Mouse (Mus musculus): ENCODE measurements around the gene Lpcat2b. TPM values are rescaled to one million over a fixed set of nuclear protein-coding genes. Genes with fewer than 3 reads are reported as not detected.
"Not testable (repeated sequence)": the region's sequence is repeated elsewhere in the genome, so short reads cannot be mapped to it uniquely, and the experiment has no call there.

Lpcat2b gene
- total RNA-seq (2021) = not detected
- long read RNA-seq, experiment 1 = 0 reads
- long read RNA-seq, experiment 2 = 0 reads

- DNase-seq = no peak
These were observed at the start of gene Lpcat2b for GRCm38 (mm10) chr5:107431249-107431648. Lpcat2b (plus strand) TSS chr5:107431549.

DNA sequence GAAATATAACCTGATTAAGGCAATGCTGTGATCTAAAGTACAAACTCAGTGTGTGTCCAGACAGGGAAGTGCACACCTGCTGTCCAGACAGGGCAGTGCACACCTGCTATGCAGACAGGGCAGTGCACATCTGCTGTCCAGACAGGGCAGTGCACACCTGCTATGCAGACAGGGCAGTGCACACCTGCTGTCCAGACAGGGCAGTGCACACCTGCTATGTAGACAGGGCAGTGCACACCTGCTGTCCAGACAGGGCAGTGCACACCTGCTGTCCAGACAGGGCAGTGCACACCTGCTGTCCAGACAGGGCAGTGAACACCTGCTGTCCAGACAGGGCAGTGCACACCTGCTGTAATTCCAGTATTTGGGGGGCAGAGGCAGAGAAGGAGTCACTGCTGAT, 44.9 kb upstream of the Lpcat2b start:
- not testable (repeated sequence) for DNase-seq

DNA sequence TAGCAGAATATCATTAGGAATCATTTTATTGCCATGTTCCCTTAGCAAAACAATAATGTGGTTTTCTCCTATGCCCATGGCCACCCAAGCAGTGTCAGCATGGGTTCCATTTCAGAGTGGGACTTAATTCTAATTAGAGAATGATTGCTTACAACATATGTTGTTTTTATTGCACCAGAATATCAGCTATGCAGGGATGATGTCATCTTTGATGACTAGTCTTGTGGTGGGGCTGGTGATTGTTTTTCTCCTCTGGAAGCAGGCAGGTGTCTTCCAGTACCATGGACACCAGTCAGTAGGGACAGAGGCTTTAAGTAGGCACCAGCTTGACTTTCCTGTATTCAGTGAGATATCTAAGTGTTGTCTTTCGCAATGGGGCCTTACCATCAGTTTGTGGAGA, 43.6 kb upstream of the Lpcat2b start:
- DNase-seq = no peak

GRCm38 (mm10) chr5:107389373-107389772, 42.0 kb upstream of the Lpcat2b start:
- DNase-seq = no peak

GRCm38 (mm10) chr5:107394437-107394836, 36.9 kb upstream of the Lpcat2b start:
- no peak for DNase-seq

DNA sequence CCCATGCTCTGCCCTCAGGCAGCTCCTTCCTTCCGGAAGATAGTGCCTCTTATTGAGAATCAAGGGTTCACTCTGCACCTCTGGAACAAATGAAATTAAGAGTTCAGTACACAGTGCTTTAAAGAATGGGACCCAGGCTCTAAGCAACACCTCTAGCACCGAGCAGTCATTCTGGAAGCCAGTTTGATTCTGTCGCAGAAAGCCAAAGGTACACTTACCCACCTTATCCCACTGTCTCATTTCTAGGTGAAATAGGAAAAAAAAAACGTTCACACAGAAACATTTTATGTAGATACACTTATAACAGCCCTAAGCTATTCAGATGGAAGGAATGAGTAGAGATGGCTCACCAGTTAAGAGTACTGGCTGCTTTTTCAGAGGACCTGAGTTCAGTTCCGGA, 28.9 kb upstream of the Lpcat2b start, which contains the start of gene Ephx4:
TSS of gene Ephx4 (plus strand) at position 301 of the 400 bp plus-strand sequence.
- DNase-seq = no peak

DNA sequence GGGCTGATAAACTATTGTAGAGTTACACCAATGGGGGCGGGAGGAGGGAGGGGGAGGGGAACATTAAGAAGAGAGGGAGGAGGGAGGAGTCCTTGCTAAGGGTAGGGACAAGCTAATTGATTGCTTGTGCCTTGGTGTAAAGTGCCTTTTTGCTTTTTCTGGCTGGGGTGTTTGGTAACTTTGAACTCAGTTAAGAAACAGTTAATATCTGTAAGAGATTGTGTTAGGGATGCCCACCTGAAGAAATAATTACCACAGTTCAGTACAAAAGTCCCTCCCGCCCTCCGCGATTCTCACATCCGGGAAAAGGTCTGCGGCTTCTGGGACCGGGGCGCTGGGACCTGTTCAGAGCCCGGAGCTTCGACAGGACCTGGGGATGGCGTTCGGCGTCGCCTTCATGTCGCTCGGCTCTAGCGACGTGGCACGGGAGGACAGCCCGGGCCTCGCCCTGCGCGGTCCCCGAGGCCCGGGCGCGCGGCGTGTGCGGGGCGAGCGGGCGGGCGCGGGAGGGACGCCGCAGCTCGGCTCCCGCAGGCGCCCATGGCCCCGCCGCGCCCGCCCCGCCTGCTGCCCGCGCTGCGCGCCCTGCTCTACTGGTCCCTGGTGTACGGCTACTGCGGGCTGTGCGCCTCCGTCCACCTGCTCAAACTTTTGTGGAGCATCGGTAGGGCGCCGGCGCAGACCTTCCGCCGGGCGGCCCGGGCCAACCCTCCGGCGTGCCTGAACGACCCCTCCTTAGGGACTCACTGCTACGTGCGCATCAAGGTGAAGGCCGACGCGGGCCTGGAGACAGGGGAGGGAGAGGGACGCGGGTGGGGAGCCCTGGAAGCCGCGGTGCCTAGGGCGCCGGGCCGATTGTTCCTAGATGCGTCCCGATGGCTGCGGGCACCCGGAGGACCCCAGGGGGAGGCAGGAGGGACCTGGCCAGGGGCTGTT, 28.1 kb upstream of the Lpcat2b start:
- DNase-seq = no peak

DNA sequence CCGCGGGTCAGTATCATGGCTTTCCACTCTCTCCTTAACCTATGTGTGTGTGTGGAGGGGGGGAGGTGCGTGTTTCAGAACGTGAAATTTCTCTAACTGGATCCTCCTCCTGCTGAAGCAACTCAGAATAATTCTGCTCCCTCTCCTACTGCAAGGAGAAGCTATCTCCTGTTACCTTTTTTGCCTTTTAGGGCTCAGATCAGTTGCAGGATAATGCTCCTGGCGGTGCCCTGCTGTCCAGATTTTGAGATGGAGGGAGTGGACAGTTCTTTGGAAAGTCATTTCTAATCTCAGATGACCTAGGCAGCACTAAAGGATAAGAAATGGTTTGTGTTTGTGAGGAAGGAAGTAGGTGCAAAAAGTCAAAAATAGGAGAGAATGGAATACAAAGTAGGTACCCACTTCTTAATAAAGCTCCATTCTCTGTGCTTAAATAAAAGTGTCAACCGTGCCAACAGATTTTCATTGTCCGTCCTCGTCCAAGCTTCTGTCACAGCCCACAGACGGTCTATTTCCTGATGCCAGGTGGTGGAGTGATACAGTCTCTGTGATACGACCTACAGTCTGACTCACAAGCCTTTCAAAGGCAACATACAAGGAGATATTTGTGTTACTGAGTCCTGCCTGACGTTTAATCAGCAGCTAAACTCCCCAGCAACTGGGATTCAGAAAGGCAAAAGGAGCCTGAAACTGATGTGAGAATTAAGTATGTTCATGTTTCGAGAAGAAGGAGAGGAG, 27.2 kb upstream of the Lpcat2b start:
- DNase-seq = no peak

- DNase-seq = no peak
These were observed 26.0 kb upstream of the Lpcat2b start for GRCm38 (mm10) chr5:107405361-107405760.

GRCm38 (mm10) chr5:107410305-107410704, 21.0 kb upstream of the Lpcat2b start:
- DNase-seq = no peak

GRCm38 (mm10) chr5:107411326-107411725, 20.0 kb upstream of the Lpcat2b start:
- peak in 1 of 2 experiments; percentile 2 for DNase-seq

- no peak for DNase-seq
These were observed 19.1 kb upstream of the Lpcat2b start for GRCm38 (mm10) chr5:107412285-107412684.

DNA sequence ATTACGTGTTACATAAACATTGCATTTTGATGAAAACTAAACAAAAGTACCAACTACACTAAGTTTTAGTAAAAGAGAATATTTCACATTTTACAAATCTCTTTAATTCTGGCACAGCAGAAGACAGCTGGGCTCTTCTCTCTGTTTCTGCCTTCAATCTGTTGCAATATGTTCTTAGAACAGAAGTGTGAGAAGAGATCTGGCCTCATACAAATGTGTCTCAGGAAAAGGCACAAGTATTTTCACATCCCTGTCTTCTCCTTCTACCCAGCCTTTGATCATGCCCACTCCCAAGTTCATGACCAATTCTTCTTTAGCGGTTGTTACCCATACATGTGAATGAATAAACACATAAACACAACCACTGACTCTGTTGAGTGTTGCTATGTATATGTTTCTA, 16.3 kb upstream of the Lpcat2b start:
- DNase-seq = no peak

- no peak for DNase-seq
These were observed 9.7 kb upstream of the Lpcat2b start for GRCm38 (mm10) chr5:107421676-107422075.

DNA sequence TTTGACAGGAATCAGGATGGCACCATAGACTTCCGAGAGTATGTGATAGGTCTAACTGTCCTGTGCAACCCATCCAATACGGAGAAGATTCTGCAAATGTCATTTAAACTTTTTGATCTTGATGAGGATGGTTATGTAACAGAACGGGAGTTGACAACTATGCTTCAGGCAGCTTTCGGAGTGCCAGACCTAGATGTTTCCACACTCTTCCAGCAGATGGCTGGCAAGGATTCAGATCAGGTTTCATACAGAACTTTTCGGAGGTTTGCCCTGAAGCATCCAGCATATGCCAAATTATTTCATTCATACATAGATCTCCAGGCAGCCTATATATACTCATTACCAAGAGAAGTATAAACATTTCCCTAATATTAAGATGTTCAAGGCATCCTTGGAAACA, 2.7 kb downstream of the Lpcat2b start:
- no peak for DNase-seq

DNA sequence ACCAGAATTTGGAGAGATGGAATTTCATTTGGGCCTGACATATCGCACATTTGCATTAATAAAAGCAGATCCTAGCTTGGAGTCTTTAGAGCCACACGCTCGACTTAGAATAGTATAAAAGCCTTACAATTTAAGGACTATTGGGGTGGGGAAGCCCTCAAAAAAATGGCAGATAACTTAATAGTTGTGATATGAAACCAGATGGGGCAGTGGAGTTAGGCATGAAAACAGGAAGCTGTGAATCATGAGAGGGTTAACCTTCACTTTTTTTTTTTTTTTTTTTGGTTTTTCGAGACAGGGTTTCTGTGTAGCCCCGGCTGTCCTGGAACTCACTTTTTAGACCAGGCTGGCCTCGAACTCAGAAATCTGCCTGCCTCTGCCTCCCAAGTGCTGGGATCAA, 4.8 kb downstream of the Lpcat2b start:
- DNase-seq = no peak

DNA sequence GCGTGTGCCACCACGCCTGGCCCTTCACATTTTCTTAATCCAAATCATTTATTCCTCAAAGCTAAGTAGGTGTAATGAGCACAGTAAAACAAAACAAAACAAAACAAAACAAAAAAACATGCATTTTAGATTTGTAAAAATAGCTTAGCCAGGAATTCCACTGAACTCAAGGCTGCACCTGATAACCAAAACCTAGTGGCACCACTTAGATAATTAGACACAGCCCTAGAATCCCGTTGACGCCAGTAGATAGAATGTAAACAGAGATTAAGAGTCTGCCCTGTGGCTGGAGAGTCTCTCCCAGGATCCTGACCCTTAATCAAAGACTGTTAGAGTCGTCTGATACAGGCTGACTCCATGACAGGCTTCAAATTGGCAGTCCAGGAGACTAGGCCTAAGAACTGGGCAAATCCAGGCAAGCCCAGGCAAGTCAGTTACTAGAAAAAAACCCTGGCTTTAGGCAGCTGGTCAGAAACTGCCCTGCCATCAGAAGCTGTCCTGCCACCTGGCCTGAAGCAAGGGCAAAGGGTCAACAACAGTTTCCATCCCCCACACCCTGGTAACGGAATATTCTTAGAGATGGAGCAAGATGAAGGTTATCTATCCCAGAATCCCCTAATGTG, 5.3 kb downstream of the Lpcat2b start:
- peak in 1 of 2 experiments; percentile 6 for DNase-seq

DNA sequence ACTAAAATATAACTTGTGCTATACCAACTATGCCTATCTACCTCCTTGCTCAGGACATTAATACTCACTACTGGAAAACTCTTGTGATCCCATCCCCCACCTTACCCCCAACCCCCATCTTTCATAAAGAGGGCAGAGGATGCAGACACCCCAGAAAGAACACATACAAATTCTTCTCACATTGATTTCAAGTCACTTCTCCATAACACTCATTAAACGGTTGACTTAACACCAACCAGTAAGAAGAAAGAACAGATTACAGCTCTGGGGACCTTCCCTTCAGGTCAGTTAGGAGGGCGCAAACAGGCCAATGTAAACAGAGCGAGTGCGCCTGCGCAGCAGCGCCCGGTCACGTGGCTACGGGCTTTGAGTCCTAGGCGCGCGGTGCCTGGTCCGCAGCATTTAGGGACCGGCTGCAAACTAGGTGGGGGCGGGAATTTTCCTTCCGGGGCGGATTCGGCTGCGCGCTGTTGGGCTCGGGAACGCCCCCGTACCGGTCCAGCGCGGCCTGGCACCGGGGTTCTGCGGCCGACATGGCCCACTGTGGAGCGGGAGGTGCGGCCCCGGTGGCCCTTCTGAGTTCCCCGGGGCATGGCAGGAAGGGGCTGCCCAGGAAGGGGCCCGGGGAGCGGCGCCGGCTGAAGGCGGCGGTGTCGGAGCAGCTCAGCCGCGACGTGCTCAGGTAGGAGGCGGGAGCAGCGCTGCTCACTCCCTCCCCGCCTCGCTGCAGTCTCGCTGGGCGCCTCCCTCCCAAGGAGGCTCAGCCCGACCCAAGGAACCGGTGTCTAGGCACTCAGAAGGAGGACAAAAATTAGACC, 6.3 kb downstream of the Lpcat2b start, which contains the start of gene Btbd8:
TSS of gene Btbd8 (plus strand) at position 534 of the 818 bp plus-strand sequence.
- peak; percentile 95 to 97 for DNase-seq

GRCm38 (mm10) chr5:107438353-107438752, 7.0 kb downstream of the Lpcat2b start:
- DNase-seq = no peak

GRCm38 (mm10) chr5:107441881-107442280, 10.5 kb downstream of the Lpcat2b start:
- no peak for DNase-seq

- DNase-seq = no peak
These were observed 12.9 kb downstream of the Lpcat2b start for GRCm38 (mm10) chr5:107444251-107444650.

DNA sequence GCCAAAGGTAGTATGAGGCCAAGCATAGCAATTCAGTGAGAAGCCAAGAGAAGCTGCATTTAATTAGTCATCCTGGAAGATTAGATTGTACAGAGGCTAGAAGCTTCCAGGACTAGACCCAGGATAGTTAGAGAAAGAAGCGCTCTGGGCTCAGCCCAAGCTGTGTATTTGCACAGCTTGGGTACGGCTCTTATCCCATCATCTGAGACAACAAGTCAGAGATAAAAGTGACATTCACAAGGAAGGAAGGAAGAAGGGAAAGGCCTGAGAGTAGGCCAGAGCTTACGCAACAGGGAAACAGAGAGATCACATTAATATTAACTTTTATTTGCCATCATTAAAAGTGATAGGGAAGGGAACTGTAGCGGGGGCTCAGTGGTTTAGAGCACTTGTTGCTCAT, 16.6 kb downstream of the Lpcat2b start:
- DNase-seq = no peak

Data from heart, adult 18-20 months (tissue).